Mouse (Mus musculus) lung, embryonic 15.5 days (tissue): Measurements from ENCODE around the gene Serpina3m. TPM values are rescaled to one million over a fixed set of nuclear protein-coding genes. Genes with fewer than 3 reads are reported as not detected.

ENCODE experiments used
- ATAC-seq: fragments of 200-750 bp; cut with Nextera tagmentation; 2 replicates; pipeline ENCODE4 v1.8.0; 2017; ENCODE audit warnings: moderate number of reproducible peaks, borderline replicate concordance; ENCODE audit not compliant: low FRiP score, low TSS enrichment; ENCODE audit errors: extremely low read depth
- H3K27ac ChIP-seq: fragments of 300-500 bp; sonication (generic); 2 replicates; pipeline ENCODE4 v1.5.1; 2015; ENCODE audit warnings: moderate library complexity, mild to moderate bottlenecking, inconsistent platforms
- H3K27me3 ChIP-seq: fragments of 300-500 bp; sonication (generic); 2 replicates; pipeline ENCODE4 v1.6.1; 2015; ENCODE audit warnings: inconsistent platforms
- H3K36me3 ChIP-seq: fragments of 300-500 bp; sonication (generic); 2 replicates; pipeline ENCODE4 v1.6.1; 2015; ENCODE audit warnings: inconsistent platforms
- H3K4me1 ChIP-seq: fragments of 300-500 bp; sonication (generic); 2 replicates; pipeline ENCODE4 v1.6.1; 2015; ENCODE audit warnings: inconsistent platforms
- H3K4me2 ChIP-seq: fragments of 300-500 bp; sonication (generic); 2 replicates; pipeline ENCODE4 v1.6.1; 2015; ENCODE audit warnings: inconsistent platforms, mild to moderate bottlenecking, moderate library complexity
- H3K4me3 ChIP-seq: fragments of 300-500 bp; sonication (generic); 2 replicates; pipeline ENCODE4 v1.5.1; 2015; ENCODE audit warnings: mild to moderate bottlenecking, inconsistent platforms
- H3K9ac ChIP-seq: fragments of 300-500 bp; sonication (generic); 2 replicates; pipeline ENCODE4 v1.6.1; 2015; ENCODE audit warnings: inconsistent platforms
- H3K9me3 ChIP-seq: fragments of 300-500 bp; sonication (generic); 2 replicates; pipeline ENCODE4 v1.6.1; 2016; ENCODE audit warnings: inconsistent platforms
- WGBS: fragments of 180-500 bp; shearing (Covaris S2); methylation state at CpG from one replicate; pipeline ENCODE4 v1.1.7; 2015; 5-methylcytosine and 5-hydroxymethylcytosine counted together
- polyA plus RNA-seq: library from polyadenylated mRNA; unstranded; fragments of >200 nt; fragmentation: Nextera tagmentation; extraction: Ambion mirVana; gene quantifications from 2 replicates; pipeline ENCODE4 v1.2.1, GENCODE M21; 2015

Serpina3m gene
- polyA plus RNA-seq, 1 experiment from 2014 or later = not detected

- WGBS = 70% methylated on average over 5 of the region's 5 CpGs
- H3K4me2 ChIP-seq = no peak overlapping the region
- no peaks in the 10 kb centered on the region; the same call in 1 of the 2 replicates for H3K27me3 ChIP-seq
- no peak overlapping the region for H3K4me3 ChIP-seq
- ATAC-seq = no peak
- no peaks in the 10 kb centered on the region for H3K4me1 ChIP-seq
- H3K27ac ChIP-seq = no peak overlapping the region
- H3K36me3 ChIP-seq = no peaks in the 10 kb centered on the region
- H3K9ac ChIP-seq = no peak overlapping the region
- H3K9me3 ChIP-seq = no peaks in the 10 kb centered on the region
Measured at GRCm38 (mm10) chr12:104403968-104404367, 65.7 kb downstream of the Serpina3m start.

- no peak within 1 kb of the TSS for H3K27ac ChIP-seq
- H3K4me3 ChIP-seq = no peak within 1 kb of the TSS
- H3K9ac ChIP-seq = no peak within 1 kb of the TSS
- H3K4me2 ChIP-seq = no peak within 1 kb of the TSS
- H3K36me3 ChIP-seq = no peaks in the 10 kb centered on the region
- H3K4me1 ChIP-seq = no peaks in the 10 kb centered on the region
- no peak for ATAC-seq
- no peaks in the 10 kb centered on the region; the same call in 1 of the 2 replicates for H3K27me3 ChIP-seq
- WGBS = 41% methylated on average over 4 of the region's 4 CpGs
- H3K9me3 ChIP-seq = no peaks in the 10 kb centered on the region
Measured at GRCm38 (mm10) chr12:104406454-104406885, 68.2 kb downstream of the Serpina3m start, which contains the start of gene Serpina3n. Gene Serpina3n, plus strand, starts transcription at chr12:104406729.

- no peak overlapping the region for H3K9ac ChIP-seq
- no peaks in the 10 kb centered on the region for H3K4me1 ChIP-seq
- no peaks in the 10 kb centered on the region; the same call in 1 of the 2 replicates for H3K27me3 ChIP-seq
- no peak overlapping the region for H3K27ac ChIP-seq
- no peak for ATAC-seq
- WGBS = 85% methylated on average over 6 of the region's 6 CpGs
- H3K4me3 ChIP-seq = no peak overlapping the region
- no peaks in the 10 kb centered on the region for H3K9me3 ChIP-seq
- H3K36me3 ChIP-seq = no peaks in the 10 kb centered on the region
- no peak overlapping the region for H3K4me2 ChIP-seq
Measured at GRCm38 (mm10) chr12:104412507-104412906, 74.2 kb downstream of the Serpina3m start.

- H3K4me2 ChIP-seq = no peak overlapping the region
- 0 out of 2 replicates have a peak, but pooled peaks cover 4% of the 10 kb centered on the region for H3K4me1 ChIP-seq
- no peak overlapping the region for H3K27ac ChIP-seq
- ATAC-seq = no peak
- H3K9ac ChIP-seq = no peak overlapping the region
- no peaks in the 10 kb centered on the region for H3K9me3 ChIP-seq
- no peak overlapping the region for H3K4me3 ChIP-seq
- H3K27me3 ChIP-seq = no peaks in the 10 kb centered on the region
- 54% methylated on average over 2 of the region's 2 CpGs for WGBS
- H3K36me3 ChIP-seq = no peaks in the 10 kb centered on the region
Measured at GRCm38 (mm10) chr12:104414576-104414975, 76.3 kb downstream of the Serpina3m start.

- no peaks in the 10 kb centered on the region for H3K9me3 ChIP-seq
- no peak overlapping the region for H3K4me3 ChIP-seq
- WGBS = 28% methylated on average over 6 of the region's 6 CpGs
- peak; percentile 72 for ATAC-seq
- H3K27me3 ChIP-seq = no peaks in the 10 kb centered on the region
- no peak overlapping the region for H3K4me2 ChIP-seq
- 0 out of 2 replicates have a peak, but pooled peaks cover 4% of the 10 kb centered on the region for H3K4me1 ChIP-seq
- peak overlapping the region; percentile 3; the same call in 1 of the 2 replicates for H3K27ac ChIP-seq
- no peak overlapping the region for H3K9ac ChIP-seq
- no peaks in the 10 kb centered on the region for H3K36me3 ChIP-seq
Measured at GRCm38 (mm10) chr12:104415625-104416315, 77.5 kb downstream of the Serpina3m start.

GRCm38 (mm10) chr12:104418340-104419135 is 80.3 kb downstream of the Serpina3m start:
- Histone ChIP-seq H3K9ac (no peak overlapping the region), H3K9me3 (no peaks in the 10 kb centered on the region), H3K27me3 (no peaks in the 10 kb centered on the region), H3K4me3 (no peak overlapping the region; the same call in 1 of the 2 replicates), H3K27ac (no peak overlapping the region), H3K4me2 (peak overlapping the region; percentile 49), H3K4me1 (0 out of 2 replicates have a peak, but pooled peaks cover 4% of the 10 kb centered on the region), H3K36me3 (no peaks in the 10 kb centered on the region)
- peak; percentile 30; the same call in 1 of the 2 replicates for ATAC-seq
- 18% methylated on average over 14 of the region's 17 CpGs for WGBS

GRCm38 (mm10) chr12:104419136-104419462 is 80.8 kb downstream of the Serpina3m start:
- 0 out of 2 replicates have a peak, but pooled peaks cover 4% of the 10 kb centered on the region for H3K4me1 ChIP-seq
- no peak overlapping the region for H3K4me3 ChIP-seq
- no peak overlapping the region for H3K27ac ChIP-seq
- ATAC-seq = no peak
- H3K9me3 ChIP-seq = no peaks in the 10 kb centered on the region
- H3K4me2 ChIP-seq = no peak overlapping the region
- no peak overlapping the region for H3K9ac ChIP-seq
- no peaks in the 10 kb centered on the region for H3K27me3 ChIP-seq
- H3K36me3 ChIP-seq = no peaks in the 10 kb centered on the region
- WGBS = 11% methylated on average over 2 of the region's 2 CpGs

- 46% methylated on average over 11 of the region's 11 CpGs for WGBS
- no peak overlapping the region for H3K4me3 ChIP-seq
- no peaks in the 10 kb centered on the region for H3K36me3 ChIP-seq
- H3K9me3 ChIP-seq = no peaks in the 10 kb centered on the region
- no peak overlapping the region for H3K9ac ChIP-seq
- no peak overlapping the region for H3K27ac ChIP-seq
- ATAC-seq = 0 out of 2 replicates have a peak, but pooled peaks have one; percentile 50
- 0 out of 2 replicates have a peak, but pooled peaks cover 4% of the 10 kb centered on the region for H3K4me1 ChIP-seq
- no peak overlapping the region for H3K4me2 ChIP-seq
- no peaks in the 10 kb centered on the region for H3K27me3 ChIP-seq
Measured at GRCm38 (mm10) chr12:104422615-104423392, 84.5 kb downstream of the Serpina3m start.

GRCm38 (mm10) chr12:104425591-104425990 is 87.3 kb downstream of the Serpina3m start:
- Histone ChIP-seq H3K27me3 (no peaks in the 10 kb centered on the region), H3K4me1 (no peaks in the 10 kb centered on the region), H3K9ac (no peak overlapping the region), H3K36me3 (no peaks in the 10 kb centered on the region), H3K4me2 (no peak overlapping the region), H3K4me3 (no peak overlapping the region), H3K9me3 (no peaks in the 10 kb centered on the region), H3K27ac (no peak overlapping the region)
- 69% methylated on average over 3 of the region's 3 CpGs for WGBS
- ATAC-seq = no peak

- Histone ChIP-seq H3K27ac (no peak overlapping the region), H3K4me3 (no peak overlapping the region), H3K4me1 (no peaks in the 10 kb centered on the region), H3K36me3 (no peaks in the 10 kb centered on the region), H3K9me3 (no peaks in the 10 kb centered on the region), H3K4me2 (no peak overlapping the region), H3K9ac (no peak overlapping the region), H3K27me3 (no peaks in the 10 kb centered on the region)
- ATAC-seq = no peak
- 3% methylated on average over 7 of the region's 7 CpGs for WGBS
Measured at GRCm38 (mm10) chr12:104426915-104427314, 88.6 kb downstream of the Serpina3m start.

- Histone ChIP-seq H3K4me1 (no peaks in the 10 kb centered on the region), H3K27me3 (no peaks in the 10 kb centered on the region), H3K36me3 (no peaks in the 10 kb centered on the region), H3K9ac (no peak overlapping the region), H3K27ac (no peak overlapping the region), H3K4me2 (no peak overlapping the region), H3K4me3 (no peak overlapping the region), H3K9me3 (no peaks in the 10 kb centered on the region)
- ATAC-seq = no peak
- 32% methylated on average over 10 of the region's 10 CpGs for WGBS
Measured at GRCm38 (mm10) chr12:104431359-104431758, 93.1 kb downstream of the Serpina3m start.
